Mouse (Mus musculus): ENCODE data around the gene Nanos3. TPM values are rescaled to one million over a fixed set of nuclear protein-coding genes. Genes with fewer than 3 reads are reported as not detected.
A peak's percentile ranks its signal among the peaks of the same experiment; 100 is the strongest.

Nanos3 gene
- polyA plus RNA-seq, 1 experiment: 0.87 TPM

DNA sequence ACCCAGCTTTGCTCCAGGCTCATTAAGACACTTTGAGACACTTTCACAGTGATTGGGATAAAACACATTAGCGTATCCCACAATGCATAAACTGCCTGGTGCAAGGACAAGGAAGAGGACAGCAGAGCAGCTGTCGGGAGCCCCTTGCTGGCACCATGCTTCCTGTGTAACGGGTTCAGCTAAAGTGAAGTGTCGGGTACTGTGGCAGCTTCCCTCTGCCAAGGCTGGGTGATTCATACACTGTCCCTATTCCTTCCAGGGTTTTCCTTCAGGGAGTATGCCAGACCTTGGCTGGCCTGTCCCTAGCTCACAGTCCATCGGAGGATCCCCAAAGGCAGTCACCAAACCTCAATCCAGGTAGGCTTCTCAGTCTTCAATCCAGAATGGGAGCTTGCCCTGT is 14.9 kb downstream of the Nanos3 start:
- peaks cover 77% of the 10 kb centered on the region for H3K4me1 ChIP-seq
- H3K27me3 ChIP-seq (replicated peaks): peaks cover 23% of the 10 kb centered on the region
- H3K36me3 ChIP-seq (replicated peaks; ENCODE audit: low read length): peaks cover 16% of the 10 kb centered on the region
- no peak overlapping the region for H3K4me3 ChIP-seq (replicated peaks)
- no peaks in the 10 kb centered on the region for H3K9me3 ChIP-seq
- TF ChIP-seq FLI1 (IDR thresholded peaks at IDR 0.05; ENCODE audit: low read length) (no peak), GATA1 (IDR thresholded peaks at IDR 0.05; ENCODE audit: borderline replicate concordance, low read length) (no peak)

DNA sequence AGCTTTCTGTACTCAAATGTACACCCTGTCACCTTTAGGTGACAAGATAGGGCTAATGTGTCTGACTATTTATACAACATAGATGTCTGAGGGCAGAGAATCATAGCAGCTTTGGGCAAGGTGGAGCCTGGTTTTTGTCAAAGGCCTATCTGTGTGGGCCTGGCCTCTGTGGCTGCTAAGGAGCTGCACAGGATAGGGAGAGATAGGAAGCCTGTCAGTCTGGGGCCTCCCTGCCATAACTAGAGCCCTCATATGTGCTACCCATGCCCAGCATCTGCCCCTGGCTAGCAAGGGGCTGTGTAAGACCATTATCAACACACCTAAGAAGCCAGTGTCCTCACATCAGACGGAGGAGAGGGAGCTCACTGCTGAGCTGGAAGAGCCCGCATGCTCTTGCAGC is 17.3 kb downstream of the Nanos3 start:
- Histone ChIP-seq H3K36me3 (replicated peaks; ENCODE audit: low read length) (peaks cover 5% of the 10 kb centered on the region), H3K4me3 (replicated peaks) (no peak overlapping the region), H3K9me3 (no peaks in the 10 kb centered on the region), H3K4me1 (peaks cover 74% of the 10 kb centered on the region), H3K27me3 (replicated peaks) (peaks cover 20% of the 10 kb centered on the region)
- TF ChIP-seq FLI1 (IDR thresholded peaks at IDR 0.05; ENCODE audit: low read length): no peak
- TF ChIP-seq GATA1 (IDR thresholded peaks at IDR 0.05; ENCODE audit: borderline replicate concordance, low read length): no peak

DNA sequence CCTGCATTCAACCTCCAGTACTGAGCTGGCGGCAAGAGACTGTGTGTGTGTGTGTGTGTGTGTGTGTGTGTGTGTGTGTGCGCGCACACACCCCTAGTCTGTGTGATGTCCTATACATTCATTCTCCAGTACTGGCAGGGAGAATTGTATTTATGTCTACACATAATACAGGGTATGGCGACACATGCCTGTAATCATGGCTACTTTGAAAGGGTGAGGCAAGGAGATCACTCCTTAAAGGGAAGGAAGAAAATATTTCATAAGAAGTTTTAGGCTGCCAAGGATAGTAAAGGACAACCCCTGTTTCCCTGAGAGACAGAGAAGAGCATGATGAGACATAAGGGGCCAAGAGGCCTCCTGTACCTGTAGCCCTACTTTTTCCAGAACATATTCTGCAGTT is 27.4 kb downstream of the Nanos3 start:
- no peaks in the 10 kb centered on the region for H3K36me3 ChIP-seq (replicated peaks; ENCODE audit: low read length)
- no peaks in the 10 kb centered on the region for H3K9me3 ChIP-seq
- peaks cover 14% of the 10 kb centered on the region for H3K27me3 ChIP-seq (replicated peaks)
- TF ChIP-seq FLI1 (IDR thresholded peaks at IDR 0.05; ENCODE audit: low read length) (no peak), GATA1 (IDR thresholded peaks at IDR 0.05; ENCODE audit: borderline replicate concordance, low read length) (no peak)
- H3K4me3 ChIP-seq (replicated peaks): no peak overlapping the region
- H3K4me1 ChIP-seq: peaks cover 5% of the 10 kb centered on the region; the same call in 1 of the 2 replicates

DNA sequence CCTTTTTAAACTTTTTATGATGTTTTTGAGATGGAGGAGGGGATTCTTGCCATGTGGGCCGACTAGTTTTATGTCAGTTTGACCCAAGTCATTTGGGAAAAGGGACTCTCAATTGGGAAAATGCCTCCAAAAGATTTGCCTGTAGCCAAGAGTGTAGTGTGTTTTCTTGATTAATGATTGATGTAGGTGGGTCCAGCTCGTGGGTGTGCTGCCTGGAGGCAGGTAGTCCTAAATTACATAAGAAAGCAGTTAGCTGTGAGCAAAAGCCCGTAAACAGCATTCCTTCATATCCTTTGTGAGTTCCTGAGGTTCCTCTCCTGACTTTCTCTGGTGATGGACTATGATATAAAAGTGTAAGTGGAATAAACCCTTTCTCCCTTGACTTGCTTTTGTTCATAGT is 35.8 kb downstream of the Nanos3 start:
- no peak for TF ChIP-seq FLI1 (IDR thresholded peaks at IDR 0.05; ENCODE audit: low read length)
- Histone ChIP-seq H3K9me3 (no peaks in the 10 kb centered on the region), H3K27me3 (replicated peaks) (no peaks in the 10 kb centered on the region), H3K4me3 (replicated peaks) (no peak overlapping the region), H3K4me1 (peaks cover 58% of the 10 kb centered on the region), H3K36me3 (replicated peaks; ENCODE audit: low read length) (peaks cover 21% of the 10 kb centered on the region)

DNA sequence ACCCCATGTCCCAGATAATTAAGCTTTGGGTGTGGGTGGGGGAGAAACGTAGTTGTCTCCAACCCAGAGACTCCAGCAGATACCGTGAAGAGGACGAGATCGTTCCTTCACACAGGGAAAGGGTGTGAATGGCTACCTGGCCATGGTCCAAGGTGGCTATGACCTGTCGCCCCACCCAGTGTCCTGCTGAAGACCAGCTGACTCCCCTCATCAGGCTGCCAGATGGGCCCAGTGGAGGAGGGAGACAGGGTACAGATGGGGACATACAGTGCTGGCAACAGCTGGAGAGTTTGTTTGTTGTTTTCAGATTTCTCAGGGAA is 36.5 kb downstream of the Nanos3 start:
- peak overlapping the region; percentile 82 for H3K4me3 ChIP-seq (replicated peaks)
- TF ChIP-seq FLI1 (IDR thresholded peaks at IDR 0.05; ENCODE audit: low read length) (no peak), GATA1 (IDR thresholded peaks at IDR 0.05; ENCODE audit: borderline replicate concordance, low read length) (no peak)
- H3K27me3 ChIP-seq (replicated peaks): no peaks in the 10 kb centered on the region
- H3K36me3 ChIP-seq (replicated peaks; ENCODE audit: low read length): peaks cover 28% of the 10 kb centered on the region
- peaks cover 58% of the 10 kb centered on the region for H3K4me1 ChIP-seq
- no peaks in the 10 kb centered on the region for H3K9me3 ChIP-seq

DNA sequence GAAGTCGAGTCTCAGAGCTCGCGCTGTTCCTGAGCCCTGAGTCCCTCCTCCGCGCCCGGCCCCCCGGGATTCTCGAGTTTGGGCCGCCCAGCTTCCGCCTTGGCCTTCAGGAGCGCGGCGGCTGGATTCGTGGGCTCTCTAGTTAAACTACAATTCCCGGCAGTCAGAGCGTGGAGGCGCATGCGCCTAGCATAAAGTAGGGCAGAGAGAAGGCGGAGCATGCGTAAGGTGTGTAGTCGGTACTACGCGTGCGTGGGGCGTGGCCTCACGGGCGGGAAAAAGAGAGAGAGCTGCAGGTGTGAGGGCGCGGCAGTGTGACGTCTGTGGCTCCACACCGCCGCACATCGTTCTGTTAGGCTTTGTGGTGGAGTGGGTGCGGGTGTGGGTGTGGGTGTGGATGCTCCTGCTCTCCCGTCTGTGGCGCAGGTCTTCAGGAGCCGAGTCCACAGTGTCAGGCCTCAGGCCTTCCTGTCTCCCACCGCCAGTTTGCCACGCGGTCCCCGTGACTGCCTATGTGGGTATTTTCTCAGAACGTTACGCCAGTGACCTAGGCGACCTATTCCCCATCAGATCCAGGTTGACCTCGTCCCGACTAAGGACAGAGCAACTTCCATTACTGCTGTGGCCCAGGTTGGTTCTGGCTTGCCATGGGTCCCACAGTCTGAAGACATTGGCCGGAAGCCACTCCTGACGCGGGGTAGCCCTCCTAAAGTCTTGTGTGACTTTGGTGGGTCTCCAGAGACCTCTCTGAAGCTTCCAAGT is 37.1 kb downstream of the Nanos3 start, which contains the start of the genes Cc2d1a and 4930432K21Rik:
Cc2d1a (minus strand) TSS at position 168 of the 762 bp plus-strand sequence.
4930432K21Rik (plus strand) TSS at position 257 of the 762 bp plus-strand sequence.
- no peak for TF ChIP-seq FLI1 (IDR thresholded peaks at IDR 0.05; ENCODE audit: low read length)
- TF ChIP-seq GATA1 (IDR thresholded peaks at IDR 0.05; ENCODE audit: borderline replicate concordance, low read length): no peak
- Histone ChIP-seq H3K4me1 (peaks cover 56% of the 10 kb centered on the region), H3K36me3 (replicated peaks; ENCODE audit: low read length) (peaks cover 33% of the 10 kb centered on the region), H3K4me3 (replicated peaks) (peak within 1 kb of the TSS; percentile 94), H3K9me3 (no peaks in the 10 kb centered on the region), H3K27me3 (replicated peaks) (no peaks in the 10 kb centered on the region)

DNA sequence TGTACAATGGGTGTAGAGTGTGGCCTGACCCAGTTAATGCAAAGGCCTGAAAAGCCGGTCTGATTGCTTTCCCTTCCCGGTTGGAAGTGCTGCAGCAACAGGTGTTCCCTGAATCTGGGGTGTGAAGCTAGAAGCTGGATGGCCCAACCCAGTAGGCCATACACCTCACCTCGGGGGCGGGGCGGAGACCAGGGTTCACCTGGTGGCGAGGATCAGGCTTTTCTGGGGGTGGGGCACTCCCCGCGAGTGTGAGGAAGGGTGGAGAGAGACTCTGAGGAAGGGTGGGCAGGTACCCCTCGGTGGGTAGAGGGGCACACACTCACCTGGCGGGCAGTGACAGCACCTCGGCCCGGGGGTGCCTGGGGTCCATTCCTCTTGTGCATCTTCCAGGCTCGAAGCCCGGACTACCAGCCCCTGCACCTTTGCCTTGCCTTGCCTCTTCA is 37.7 kb downstream of the Nanos3 start:
- no peak for TF ChIP-seq FLI1 (IDR thresholded peaks at IDR 0.05; ENCODE audit: low read length)
- TF ChIP-seq GATA1 (IDR thresholded peaks at IDR 0.05; ENCODE audit: borderline replicate concordance, low read length): no peak
- Histone ChIP-seq H3K36me3 (replicated peaks; ENCODE audit: low read length) (peaks cover 39% of the 10 kb centered on the region), H3K4me1 (peaks cover 53% of the 10 kb centered on the region), H3K27me3 (replicated peaks) (no peaks in the 10 kb centered on the region), H3K4me3 (replicated peaks) (peak overlapping the region; percentile 94), H3K9me3 (no peaks in the 10 kb centered on the region)

DNA sequence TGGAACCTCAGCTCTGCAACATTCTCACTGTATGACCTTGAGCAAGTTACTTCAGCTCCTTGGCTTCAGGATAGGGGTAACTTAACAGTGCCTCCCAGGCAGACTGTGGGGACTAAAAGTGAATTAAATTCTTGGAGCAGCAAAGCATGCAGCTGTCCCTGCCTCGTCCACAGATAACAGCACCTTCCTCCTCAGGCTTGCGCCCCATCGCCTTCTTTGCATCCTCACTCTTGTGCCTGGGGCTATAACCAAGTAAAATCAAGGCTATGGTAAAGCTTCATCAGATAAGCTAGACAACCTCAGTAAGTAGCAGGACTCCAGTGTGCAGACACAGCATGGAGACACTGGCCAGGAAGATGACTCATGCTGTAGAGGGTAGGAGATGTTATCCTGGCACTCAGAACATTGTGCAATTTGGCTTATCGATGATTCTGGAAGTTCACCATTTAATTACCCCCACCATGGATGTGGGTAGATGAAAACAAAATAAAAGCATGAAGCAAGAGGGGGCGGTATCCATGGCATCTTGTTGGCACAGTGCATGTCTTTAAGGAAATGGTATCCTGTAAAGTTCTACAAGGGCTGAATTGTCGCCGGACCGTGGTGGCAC is 40.3 kb downstream of the Nanos3 start:
- Histone ChIP-seq H3K9me3 (no peaks in the 10 kb centered on the region), H3K4me1 (peaks cover 38% of the 10 kb centered on the region), H3K4me3 (replicated peaks) (no peak overlapping the region), H3K27me3 (replicated peaks) (no peaks in the 10 kb centered on the region), H3K36me3 (replicated peaks; ENCODE audit: low read length) (peaks cover 64% of the 10 kb centered on the region)
- TF ChIP-seq FLI1 (IDR thresholded peaks at IDR 0.05; ENCODE audit: low read length) (no peak), GATA1 (IDR thresholded peaks at IDR 0.05; ENCODE audit: borderline replicate concordance, low read length) (no peak)

DNA sequence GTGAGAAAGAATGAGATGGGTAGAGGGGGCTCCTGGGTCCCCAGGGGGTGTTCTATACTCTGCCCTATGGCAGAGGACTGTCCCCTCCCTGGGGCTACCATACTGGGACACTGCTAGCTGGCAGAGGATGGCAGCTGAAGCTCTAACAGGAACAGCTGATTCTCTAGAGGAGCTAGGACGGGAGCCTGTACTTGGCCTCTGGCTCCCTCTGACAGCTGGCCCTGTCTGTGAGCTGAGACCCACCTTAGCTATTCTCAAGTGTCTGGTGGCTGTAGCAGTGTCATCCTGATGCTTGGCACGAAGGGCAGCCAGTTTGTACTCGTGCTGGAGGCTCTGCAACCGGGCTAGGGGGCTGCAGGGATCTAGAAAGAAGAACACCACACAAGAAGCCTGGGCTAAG is 44.2 kb downstream of the Nanos3 start:
- H3K4me3 ChIP-seq (replicated peaks): no peak overlapping the region
- TF ChIP-seq GATA1 (IDR thresholded peaks at IDR 0.05; ENCODE audit: borderline replicate concordance, low read length) (no peak), FLI1 (IDR thresholded peaks at IDR 0.05; ENCODE audit: low read length) (no peak)
- no peaks in the 10 kb centered on the region for H3K27me3 ChIP-seq (replicated peaks)
- peaks cover 97% of the 10 kb centered on the region for H3K36me3 ChIP-seq (replicated peaks; ENCODE audit: low read length)
- no peaks in the 10 kb centered on the region for H3K9me3 ChIP-seq
- peaks cover 12% of the 10 kb centered on the region for H3K4me1 ChIP-seq

DNA sequence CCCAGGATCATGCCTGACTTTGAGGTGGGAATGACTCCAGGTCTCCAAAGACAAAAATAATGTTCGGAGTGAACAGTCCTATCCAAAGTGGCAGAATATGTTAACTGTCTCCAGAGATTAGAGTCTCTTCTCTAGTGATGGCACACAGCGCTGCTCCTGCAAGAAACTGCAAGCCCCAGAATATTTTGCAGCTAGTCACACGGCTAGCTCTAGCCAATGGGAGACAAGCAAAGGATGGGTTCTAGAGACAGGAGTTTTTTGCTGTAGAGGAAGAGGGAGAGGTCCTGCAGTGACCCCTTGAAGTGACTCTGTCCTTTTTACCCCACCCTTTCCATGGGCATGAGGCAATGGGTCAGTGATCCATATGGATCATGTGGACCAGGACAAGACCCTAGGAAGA is 47.2 kb downstream of the Nanos3 start:
- H3K36me3 ChIP-seq (replicated peaks; ENCODE audit: low read length): peaks cover 99% of the 10 kb centered on the region
- no peaks in the 10 kb centered on the region for H3K4me1 ChIP-seq
- no peaks in the 10 kb centered on the region for H3K9me3 ChIP-seq
- no peak for TF ChIP-seq GATA1 (IDR thresholded peaks at IDR 0.05; ENCODE audit: borderline replicate concordance, low read length)
- TF ChIP-seq FLI1 (IDR thresholded peaks at IDR 0.05; ENCODE audit: low read length): no peak
- no peaks in the 10 kb centered on the region for H3K27me3 ChIP-seq (replicated peaks)
- no peak overlapping the region for H3K4me3 ChIP-seq (replicated peaks)
